Mouse (Mus musculus) neural tube, embryonic 11.5 days (tissue): ENCODE results near the gene Ptx4. TPM values are rescaled to one million over a fixed set of nuclear protein-coding genes. Genes with fewer than 3 reads are reported as not detected.

Experiments used
- ATAC-seq: fragments of 200-750 bp; cut with Nextera tagmentation; 2 replicates; pipeline ENCODE4 v1.8.0; 2017; ENCODE audit warnings: moderate number of reproducible peaks, mild to moderate bottlenecking, moderate TSS enrichment, moderate library complexity; ENCODE audit not compliant: insufficient read depth, low FRiP score, low TSS enrichment
- DNase-seq: peaks from one replicate; pipeline ENCODE4 v3.0.0-alpha.2; 2015; ENCODE audit warnings: low spot score
- H3K27ac ChIP-seq: fragments of 300-500 bp; sonication (generic); 2 replicates; pipeline ENCODE4 v1.5.1; 2014; ENCODE audit warnings: low read depth, mild to moderate bottlenecking, low read length
- H3K27me3 ChIP-seq: fragments of 300-500 bp; sonication (generic); 2 replicates; pipeline ENCODE4 v1.6.1; 2014; ENCODE audit warnings: mild to moderate bottlenecking, low read length, mixed read lengths; ENCODE audit not compliant: control insufficient read depth, insufficient read depth
- H3K36me3 ChIP-seq: fragments of 300-500 bp; sonication (generic); 2 replicates; pipeline ENCODE4 v1.6.1; 2014; ENCODE audit warnings: mild to moderate bottlenecking, low read length, moderate library complexity, mixed read lengths; ENCODE audit not compliant: control insufficient read depth, insufficient read depth
- H3K4me1 ChIP-seq: fragments of 300-500 bp; sonication (generic); 2 replicates; pipeline ENCODE4 v1.6.1; 2014; ENCODE audit warnings: low read length, mixed read lengths; ENCODE audit not compliant: control insufficient read depth, insufficient read depth
- H3K4me2 ChIP-seq: fragments of 300-500 bp; sonication (generic); 2 replicates; pipeline ENCODE4 v1.6.1; 2014; ENCODE audit warnings: low read depth, mild to moderate bottlenecking, moderate library complexity
- H3K4me3 ChIP-seq: fragments of 300-500 bp; sonication (generic); 2 replicates; pipeline ENCODE4 v1.5.1; 2014; ENCODE audit warnings: low read depth, low read length
- H3K9ac ChIP-seq: fragments of 300-500 bp; sonication (generic); 2 replicates; pipeline ENCODE4 v1.6.1; 2014; ENCODE audit warnings: mild to moderate bottlenecking, low read length
- H3K9me3 ChIP-seq: fragments of 300-500 bp; sonication (generic); 2 replicates; pipeline ENCODE4 v1.6.1; 2016; ENCODE audit warnings: low read length; ENCODE audit not compliant: control insufficient read depth
- WGBS: fragments of 180-500 bp; shearing (Covaris S2); extraction: QIAGEN DNeasy Blood & Tissue Kit; methylation state at CpG from one replicate; pipeline ENCODE4 v1.1.7; 2014; 5-methylcytosine and 5-hydroxymethylcytosine counted together
- polyA plus RNA-seq: library from polyadenylated mRNA; unstranded; fragments of >200 nt; fragmentation: Nextera tagmentation; extraction: Ambion mirVana; gene quantifications from 2 replicates; pipeline ENCODE4 v1.2.1, GENCODE M21; 2014

Ptx4 gene
- polyA plus RNA-seq, 1 experiment from 2014 or later: not detected

GRCm38 (mm10) chr17:25084835-25085385, 35.6 kb upstream of the Ptx4 start:
- DNase-seq: no peak
- Histone ChIP-seq H3K36me3 (0 out of 2 replicates have a peak, but pooled peaks cover 2% of the 10 kb centered on the region), H3K27ac (no peak overlapping the region), H3K27me3 (no peaks in the 10 kb centered on the region), H3K4me3 (no peak overlapping the region), H3K4me1 (no peaks in the 10 kb centered on the region), H3K4me2 (no peak overlapping the region), H3K9me3 (no peaks in the 10 kb centered on the region), H3K9ac (no peak overlapping the region)
- WGBS: 73% methylated on average over 13 of the region's 13 CpGs
- no peak for ATAC-seq

- Histone ChIP-seq H3K36me3 (0 out of 2 replicates have a peak, but pooled peaks cover 2% of the 10 kb centered on the region), H3K27ac (no peak overlapping the region)
These were observed 33.8 kb upstream of the Ptx4 start for GRCm38 (mm10) chr17:25086724-25087123.

GRCm38 (mm10) chr17:25089158-25089557, 31.4 kb upstream of the Ptx4 start:
- H3K9me3 ChIP-seq: no peaks in the 10 kb centered on the region
- no peaks in the 10 kb centered on the region for H3K27me3 ChIP-seq
- WGBS: 93% methylated on average over 10 of the region's 10 CpGs

More at GRCm38 (mm10) chr17:25086724-25087123, 33.8 kb upstream of the Ptx4 start:
- Histone ChIP-seq H3K4me3 (no peak overlapping the region), H3K9me3 (no peaks in the 10 kb centered on the region), H3K4me1 (no peaks in the 10 kb centered on the region), H3K27me3 (no peaks in the 10 kb centered on the region), H3K4me2 (no peak overlapping the region), H3K9ac (no peak overlapping the region)
- no peak for ATAC-seq
- WGBS: 92% methylated on average over 7 of the region's 7 CpGs
- no peak for DNase-seq

GRCm38 (mm10) chr17:25090450-25090849, 30.1 kb upstream of the Ptx4 start:
- Histone ChIP-seq H3K36me3 (0 out of 2 replicates have a peak, but pooled peaks cover 2% of the 10 kb centered on the region), H3K9ac (no peak overlapping the region), H3K4me3 (no peak overlapping the region), H3K4me1 (no peaks in the 10 kb centered on the region), H3K4me2 (no peak overlapping the region), H3K27ac (no peak overlapping the region), H3K9me3 (no peaks in the 10 kb centered on the region), H3K27me3 (no peaks in the 10 kb centered on the region)
- DNase-seq: no peak
- ATAC-seq: no peak
- WGBS: 94% methylated on average over 10 of the region's 10 CpGs

More at GRCm38 (mm10) chr17:25089158-25089557, 31.4 kb upstream of the Ptx4 start:
- H3K36me3 ChIP-seq: 0 out of 2 replicates have a peak, but pooled peaks cover 2% of the 10 kb centered on the region
- H3K4me2 ChIP-seq: no peak overlapping the region
- no peak overlapping the region for H3K27ac ChIP-seq
- no peak overlapping the region for H3K9ac ChIP-seq
- no peak for DNase-seq
- no peak overlapping the region for H3K4me3 ChIP-seq
- no peak for ATAC-seq
- no peaks in the 10 kb centered on the region for H3K4me1 ChIP-seq

GRCm38 (mm10) chr17:25096221-25096620, 24.3 kb upstream of the Ptx4 start:
- Histone ChIP-seq H3K27ac (no peak overlapping the region), H3K9ac (no peak overlapping the region), H3K4me2 (no peak overlapping the region), H3K36me3 (peaks cover 15% of the 10 kb centered on the region), H3K4me3 (no peak overlapping the region), H3K9me3 (no peaks in the 10 kb centered on the region), H3K4me1 (no peaks in the 10 kb centered on the region), H3K27me3 (no peaks in the 10 kb centered on the region)
- DNase-seq (no peak), ATAC-seq (no peak)
- 90% methylated on average over 2 of the region's 2 CpGs for WGBS

GRCm38 (mm10) chr17:25100052-25100451, 20.5 kb upstream of the Ptx4 start:
- H3K4me3 ChIP-seq: no peak overlapping the region
- H3K36me3 ChIP-seq: peaks cover 20% of the 10 kb centered on the region
- H3K9me3 ChIP-seq: no peaks in the 10 kb centered on the region
- no peak overlapping the region for H3K4me2 ChIP-seq
- H3K4me1 ChIP-seq: no peaks in the 10 kb centered on the region
- DNase-seq (no peak), ATAC-seq (no peak)
- H3K9ac ChIP-seq: no peak overlapping the region
- H3K27me3 ChIP-seq: no peaks in the 10 kb centered on the region
- H3K27ac ChIP-seq: no peak overlapping the region
- 92% methylated on average over 6 of the region's 6 CpGs for WGBS

GRCm38 (mm10) chr17:25101338-25101737, 19.2 kb upstream of the Ptx4 start:
- WGBS: 96% methylated on average over 11 of the region's 11 CpGs
- DNase-seq: no peak
- ATAC-seq: no peak

GRCm38 (mm10) chr17:25107786-25108185, 12.8 kb upstream of the Ptx4 start:
- Histone ChIP-seq H3K27ac (no peak overlapping the region), H3K36me3 (peaks cover 7% of the 10 kb centered on the region), H3K9me3 (no peaks in the 10 kb centered on the region)

More at GRCm38 (mm10) chr17:25101338-25101737, 19.2 kb upstream of the Ptx4 start:
- Histone ChIP-seq H3K4me3 (no peak overlapping the region), H3K4me2 (no peak overlapping the region), H3K9ac (no peak overlapping the region), H3K36me3 (peaks cover 22% of the 10 kb centered on the region), H3K27ac (no peak overlapping the region), H3K27me3 (no peaks in the 10 kb centered on the region), H3K4me1 (no peaks in the 10 kb centered on the region), H3K9me3 (no peaks in the 10 kb centered on the region)

GRCm38 (mm10) chr17:25109578-25109977, 11.0 kb upstream of the Ptx4 start:
- no peak overlapping the region for H3K27ac ChIP-seq
- H3K9ac ChIP-seq: no peak overlapping the region
- H3K4me1 ChIP-seq: no peaks in the 10 kb centered on the region
- no peak overlapping the region for H3K4me3 ChIP-seq
- peaks cover 4% of the 10 kb centered on the region for H3K36me3 ChIP-seq
- WGBS: 76% methylated on average over 2 of the region's 2 CpGs
- ATAC-seq: no peak
- no peaks in the 10 kb centered on the region for H3K27me3 ChIP-seq
- no peaks in the 10 kb centered on the region for H3K9me3 ChIP-seq
- no peak overlapping the region for H3K4me2 ChIP-seq
- DNase-seq: peak; percentile 43

More at GRCm38 (mm10) chr17:25107786-25108185, 12.8 kb upstream of the Ptx4 start:
- Histone ChIP-seq H3K4me2 (no peak overlapping the region), H3K4me1 (no peaks in the 10 kb centered on the region), H3K4me3 (no peak overlapping the region), H3K27me3 (no peaks in the 10 kb centered on the region), H3K9ac (no peak overlapping the region)
- ATAC-seq: no peak
- WGBS: 95% methylated on average over 7 of the region's 16 CpGs
- DNase-seq: no peak
